26 mouse cellular contexts compared by ENCODE assay signal in the genomic region with DNA sequence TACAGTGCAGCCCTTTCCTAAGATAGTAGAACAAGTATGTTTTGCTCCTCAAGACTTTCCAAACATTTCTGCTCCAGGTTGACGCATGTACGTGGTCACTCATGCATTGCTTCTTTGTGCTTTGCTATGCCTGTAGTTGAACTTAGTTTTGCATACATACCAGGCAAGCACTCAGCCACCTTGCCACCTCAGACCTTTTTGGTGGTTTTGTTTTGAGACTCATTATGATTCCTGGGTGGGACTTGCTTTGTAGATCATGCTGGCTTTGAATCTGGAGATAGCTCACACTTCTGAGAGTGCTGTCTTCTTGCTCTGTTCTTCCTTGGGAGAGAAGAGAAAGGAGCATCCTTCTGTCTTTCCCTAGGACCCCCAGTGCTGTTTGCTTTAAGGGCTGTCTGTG.
"Had no signal": no experiment of that assay in that cellular context is flagged by ENCODE, and none has a peak within 500 bp of the region (broad histone marks: within the 10 kb centered on the region; RNA-seq: fewer than 3 reads in every experiment).

No protein-coding gene starts in this region.

- H3K4me2 ChIP-seq: embryonic facial prominence, embryonic 12.5 days; embryonic facial prominence, embryonic 13.5 days; embryonic facial prominence, embryonic 15.5 days; heart, embryonic 11.5 days; heart, embryonic 12.5 days had no signal

- H3K9ac ChIP-seq: embryonic facial prominence, embryonic 12.5 days; embryonic facial prominence, embryonic 13.5 days; embryonic facial prominence, embryonic 15.5 days; forebrain, postnatal 0 days; heart, embryonic 12.5 days had no signal

- H3K4me3 ChIP-seq: embryonic facial prominence, embryonic 10.5 days; embryonic facial prominence, embryonic 12.5 days; embryonic facial prominence, embryonic 13.5 days; embryonic facial prominence, embryonic 15.5 days; erythroblast, embryonic 14.5 days; forebrain, embryonic 10.5 days; gastrocnemius, adult 2 months; heart, adult 2 months; heart, embryonic 10.5 days; heart, embryonic 12.5 days had no signal

- ATAC-seq: forebrain, embryonic 16.5 days; forebrain, postnatal 0 days had no signal

- DNase-seq: cerebellum, adult 8-10 months; cerebellum, adult 9-11 months; cerebellum, postnatal 10 days; cerebellum, postnatal 14 days; cerebellum, postnatal 25 days; cerebellum, postnatal 36 days; embryo, embryonic 11 days; forebrain, postnatal 0 days; gastrocnemius, adult 2 months; gastrocnemius, postnatal 10 days; gastrocnemius, postnatal 14 days; gastrocnemius, postnatal 25 days; gastrocnemius, postnatal 36 days; heart, adult 11 months; heart, adult 18-20 months; heart, adult 2 months had no signal

- H3K27me3 ChIP-seq: embryonic facial prominence, embryonic 12.5 days; embryonic facial prominence, embryonic 13.5 days; embryonic facial prominence, embryonic 15.5 days; heart, embryonic 12.5 days had no signal

- H3K9me3 ChIP-seq: embryonic facial prominence, embryonic 10.5 days; embryonic facial prominence, embryonic 12.5 days; embryonic facial prominence, embryonic 13.5 days; embryonic facial prominence, embryonic 15.5 days; forebrain, embryonic 10.5 days; heart, embryonic 10.5 days; heart, embryonic 12.5 days had no signal

- H3K27ac ChIP-seq: embryonic facial prominence, embryonic 10.5 days; embryonic facial prominence, embryonic 12.5 days; embryonic facial prominence, embryonic 13.5 days; embryonic facial prominence, embryonic 15.5 days; forebrain, embryonic 10.5 days; gastrocnemius, adult 2 months; heart, adult 2 months; heart, embryonic 10.5 days had no signal
